Mouse (Mus musculus) heart, embryonic 12.5 days (tissue): ENCODE results near the gene Gm20824. TPM values are rescaled to one million over a fixed set of nuclear protein-coding genes. Genes with fewer than 3 reads are reported as not detected.
"Not testable (repeated sequence)": the region's sequence is repeated elsewhere in the genome, so short reads cannot be mapped to it uniquely, and the experiment has no call there.

Experiments used
- ATAC-seq: fragments of 200-750 bp; cut with Nextera tagmentation; 2 replicates; pipeline ENCODE4 v1.8.0; 2017; ENCODE audit warnings: moderate TSS enrichment, moderate library complexity; ENCODE audit not compliant: insufficient number of reproducible peaks, low FRiP score
- H3K27ac ChIP-seq: fragments of 300-500 bp; sonication (generic); 2 replicates; pipeline ENCODE4 v1.5.1; 2016; ENCODE audit warnings: mild to moderate bottlenecking, moderate library complexity; ENCODE audit not compliant: poor library complexity, severe bottlenecking
- H3K27me3 ChIP-seq: fragments of 300-500 bp; sonication (generic); replicated peaks from 2 replicates; pipeline ENCODE4 v1.6.1; 2016; ENCODE audit warnings: mild to moderate bottlenecking, moderate library complexity
- H3K36me3 ChIP-seq: fragments of 300-500 bp; sonication (generic); 2 replicates; pipeline ENCODE4 v1.6.1; 2016; ENCODE audit warnings: mild to moderate bottlenecking, moderate library complexity
- H3K4me1 ChIP-seq: fragments of 300-500 bp; sonication (generic); replicated peaks from 2 replicates; pipeline ENCODE4 v1.6.1; 2016; ENCODE audit warnings: mild to moderate bottlenecking
- H3K4me2 ChIP-seq: fragments of 300-500 bp; sonication (generic); 2 replicates; pipeline ENCODE4 v1.6.1; 2016; ENCODE audit warnings: mild to moderate bottlenecking, moderate library complexity
- H3K4me3 ChIP-seq: fragments of 300-500 bp; sonication (generic); 2 replicates; pipeline ENCODE4 v1.5.1; 2016; ENCODE audit warnings: mild to moderate bottlenecking
- H3K9ac ChIP-seq: fragments of 300-500 bp; sonication (generic); 2 replicates; pipeline ENCODE4 v1.6.1; 2016; ENCODE audit warnings: mild to moderate bottlenecking, moderate library complexity
- H3K9me3 ChIP-seq: fragments of 300-500 bp; sonication (generic); replicated peaks from 2 replicates; pipeline ENCODE4 v1.6.1; 2016; ENCODE audit warnings: mild to moderate bottlenecking, moderate library complexity
- WGBS: fragments of 180-500 bp; shearing (Covaris S2); methylation state at CpG from one replicate; pipeline ENCODE4 v1.1.7; 2016; 5-methylcytosine and 5-hydroxymethylcytosine counted together
- polyA plus RNA-seq: library from polyadenylated mRNA; unstranded; fragments of >200 nt; fragmentation: Nextera tagmentation; extraction: Ambion mirVana; gene quantifications from 2 replicates; pipeline ENCODE4 v1.2.1, GENCODE M21; 2016

The Gm20824 gene
- polyA plus RNA-seq, result not detected in 2 replicates

- not testable (repeated sequence) for H3K4me1 ChIP-seq, H3K27ac ChIP-seq, H3K4me2 ChIP-seq, ATAC-seq, H3K9ac ChIP-seq, H3K36me3 ChIP-seq, H3K27me3 ChIP-seq, H3K9me3 ChIP-seq, H3K4me3 ChIP-seq
- WGBS, result no CpG with 5 or more reads among the region's 6 CpGs
These were observed at the start of gene Gm20824 for GRCm38 (mm10) chrY:8257607-8258006. Gene Gm20824, plus strand, starts transcription at chrY:8257907.

Other genes starting within 250 kb of the Gm20824 start
- not detected in 2 replicates for gene Gm20825, start 186.4 kb upstream of the Gm20824 start, polyA plus RNA-seq